Mouse (Mus musculus) layer of hippocampus, postnatal 25 days (tissue): ENCODE measurements around the gene Cdk5rap2. TPM values are rescaled to one million over a fixed set of nuclear protein-coding genes. Genes with fewer than 3 reads are reported as not detected.
A peak's percentile ranks its signal among the peaks of the same experiment; 100 is the strongest.

Experiments
- DNase-seq, 2 experiments: peaks; one replicate each; pipeline ENCODE4 v3.0.0; 2022; ENCODE audit warnings: mixed read lengths in 2 of 2, low spot score in 1 of 2; ENCODE audit errors: extremely low spot score in 1 of 2
- total RNA-seq, 2 experiments: library from RNA; stranded (reverse); gene quantifications; 2 replicates each; pipeline ENCODE4 v1.2.3; 2021

The Cdk5rap2 gene
- total RNA-seq, 2 experiments from 2014 or later: 8.5 to 9.9 TPM

DNA sequence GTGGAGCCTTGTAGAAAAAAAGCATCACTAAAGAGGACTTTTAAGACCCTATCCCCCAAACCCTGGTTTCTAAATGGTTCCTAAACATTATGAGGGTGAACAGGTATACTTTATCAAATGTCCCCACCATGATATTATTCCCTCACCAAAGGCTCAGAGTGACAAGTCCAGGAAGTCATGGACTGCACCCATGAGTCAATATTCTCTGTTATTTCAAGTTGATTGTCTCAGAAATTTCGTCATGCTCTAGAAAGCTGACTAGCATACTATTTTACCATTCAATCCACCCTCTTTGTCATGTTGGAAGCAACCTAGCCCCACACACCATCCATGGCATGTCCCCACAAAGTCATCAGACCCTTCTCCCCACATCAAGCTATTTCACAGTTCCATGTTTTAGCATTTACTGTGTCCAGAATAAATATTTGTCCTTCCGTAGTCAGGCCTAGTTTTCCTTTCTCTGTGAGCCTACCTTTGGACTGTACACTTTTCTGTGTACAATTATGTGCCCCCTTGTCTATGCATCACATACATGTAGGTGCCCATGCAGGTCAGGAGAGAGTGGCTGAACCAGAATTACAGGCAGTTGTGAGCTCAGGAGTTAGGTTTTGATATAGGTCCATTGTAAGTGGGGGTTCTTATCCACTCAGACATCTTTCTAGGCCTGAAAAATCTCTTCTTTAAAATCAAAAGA lies 142.9 kb downstream of the Cdk5rap2 start:
- DNase-seq: no peak

DNA sequence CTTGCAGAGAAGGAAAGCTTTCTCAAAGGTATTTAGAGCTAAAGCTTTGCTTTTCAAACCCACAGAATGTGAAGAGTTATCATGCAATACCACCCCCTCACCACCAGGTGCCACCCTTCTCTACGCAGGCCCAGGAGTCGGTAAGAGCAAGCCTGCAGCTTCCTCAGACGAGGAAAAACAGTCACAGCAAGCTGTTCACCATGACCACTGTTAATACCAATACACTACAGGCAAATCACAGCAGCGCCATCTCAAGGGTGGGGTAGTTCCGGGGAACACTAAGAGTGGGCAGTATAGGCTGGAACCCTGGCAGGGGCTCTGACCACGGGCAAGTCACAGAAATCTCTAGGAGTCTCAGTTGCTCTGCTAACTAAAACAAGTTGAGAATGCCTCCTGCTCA lies 145.0 kb downstream of the Cdk5rap2 start:
- peak in 1 of 2 experiments; percentile 62 for DNase-seq

DNA sequence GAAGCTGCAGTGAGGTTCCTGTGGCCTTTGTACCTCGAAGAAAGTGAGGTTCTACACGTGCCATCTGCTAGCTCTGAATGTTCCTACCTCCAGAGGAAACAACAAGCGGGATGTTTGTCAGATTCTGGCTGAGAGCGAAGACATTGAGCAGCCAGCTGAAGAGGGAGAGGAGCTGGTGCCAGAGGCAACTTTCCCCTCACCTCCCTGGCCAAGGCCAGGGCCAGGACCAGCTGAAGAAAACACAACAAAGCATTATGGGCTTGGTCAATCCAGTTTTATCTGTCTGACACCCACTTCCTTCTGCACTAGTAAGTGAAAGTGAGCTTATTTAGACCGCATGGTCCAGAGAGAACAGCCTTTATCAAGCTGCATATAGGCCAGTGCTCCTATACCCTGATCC lies 147.4 kb downstream of the Cdk5rap2 start:
- DNase-seq: no peak

DNA sequence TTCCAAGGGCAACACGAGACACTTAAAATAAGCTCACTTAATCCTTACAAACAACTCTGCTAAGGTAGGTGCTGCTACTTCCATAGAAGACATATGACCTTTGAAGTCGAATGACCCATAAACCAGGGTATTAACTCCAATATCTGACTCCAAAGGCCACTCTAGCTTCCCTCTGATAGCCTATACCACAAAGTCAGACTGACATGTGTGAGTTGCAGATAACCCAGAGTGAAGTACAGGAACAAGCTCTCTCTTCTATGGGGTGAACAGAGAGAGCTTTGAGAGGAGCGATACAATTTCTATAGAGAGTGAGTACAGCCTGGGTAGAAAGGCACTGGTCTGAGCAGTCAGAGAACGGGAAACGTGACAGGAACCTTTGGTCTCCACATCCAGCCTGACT lies 148.9 kb downstream of the Cdk5rap2 start:
- DNase-seq: no peak

DNA sequence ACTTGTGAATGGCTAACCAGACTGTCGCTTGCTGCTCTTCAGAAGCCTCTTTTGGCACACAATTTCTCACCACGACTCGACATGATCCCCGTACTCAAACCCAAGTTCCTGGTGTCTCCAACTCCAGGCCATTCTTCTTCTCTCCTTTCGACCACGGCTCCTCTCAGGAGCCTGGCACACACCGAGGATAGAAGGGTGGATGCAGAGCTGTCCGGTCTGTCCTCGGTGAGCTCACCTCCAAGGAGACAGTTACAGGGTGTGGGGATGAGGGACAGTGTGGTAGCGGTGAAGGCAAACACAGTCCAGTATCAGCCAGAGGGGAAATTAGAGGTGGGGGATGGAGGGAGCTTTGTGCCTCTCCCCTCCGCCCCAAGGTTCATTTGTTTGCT lies 149.8 kb downstream of the Cdk5rap2 start:
- DNase-seq: no peak

DNA sequence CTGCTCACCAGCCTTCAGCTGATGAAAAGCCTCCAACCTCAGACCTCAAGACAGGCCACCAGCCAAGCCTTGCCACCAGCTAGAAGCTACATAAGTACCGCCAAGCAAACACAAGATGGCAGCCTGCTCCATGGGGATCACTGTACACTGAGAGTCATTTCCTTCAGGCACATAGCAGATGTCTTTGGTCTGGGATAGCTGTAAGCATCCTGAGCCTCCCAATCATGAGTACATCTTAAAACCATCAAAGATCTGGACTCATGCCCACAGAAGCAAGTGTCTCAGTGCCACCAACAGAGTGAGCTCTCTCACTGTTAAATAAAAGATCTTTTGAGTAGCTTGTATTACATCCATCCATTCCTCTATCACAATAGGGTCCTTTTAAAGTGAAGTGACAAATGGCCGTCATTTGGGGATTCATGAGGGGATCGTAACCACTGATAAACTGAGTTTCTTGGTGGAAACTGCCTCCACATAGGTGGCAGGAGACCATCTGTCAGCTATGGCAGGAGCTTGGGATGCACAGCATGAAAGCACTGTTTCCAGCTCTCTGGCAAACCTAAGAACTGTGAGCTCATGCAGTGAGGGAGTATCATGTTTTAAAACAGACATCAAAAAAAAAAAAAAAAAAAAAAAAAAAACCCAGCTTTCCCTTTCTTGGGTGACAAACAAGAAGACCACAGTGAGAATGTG lies 150.4 kb downstream of the Cdk5rap2 start:
- DNase-seq: peak in 1 of 2 experiments; percentile 24

DNA sequence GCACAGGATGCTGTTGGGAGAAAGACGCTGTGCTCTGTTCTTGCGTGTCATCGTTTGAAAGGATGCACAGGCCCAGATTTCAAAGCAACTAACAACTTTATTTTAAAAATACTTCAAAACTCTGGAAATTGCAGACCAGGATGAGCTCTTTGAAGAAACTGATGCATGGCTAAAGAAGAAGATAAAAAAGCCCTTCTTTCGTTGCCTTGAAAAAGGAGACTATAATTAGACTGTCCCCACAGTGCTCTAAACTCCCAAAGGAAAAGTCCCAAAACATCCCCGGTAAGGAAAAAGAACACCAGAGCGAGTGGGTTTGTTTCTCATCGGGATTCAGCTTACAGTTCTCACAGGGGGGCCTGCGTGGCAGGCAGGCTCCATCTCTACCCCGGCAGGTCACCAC lies 151.4 kb downstream of the Cdk5rap2 start:
- no peak for DNase-seq

DNA sequence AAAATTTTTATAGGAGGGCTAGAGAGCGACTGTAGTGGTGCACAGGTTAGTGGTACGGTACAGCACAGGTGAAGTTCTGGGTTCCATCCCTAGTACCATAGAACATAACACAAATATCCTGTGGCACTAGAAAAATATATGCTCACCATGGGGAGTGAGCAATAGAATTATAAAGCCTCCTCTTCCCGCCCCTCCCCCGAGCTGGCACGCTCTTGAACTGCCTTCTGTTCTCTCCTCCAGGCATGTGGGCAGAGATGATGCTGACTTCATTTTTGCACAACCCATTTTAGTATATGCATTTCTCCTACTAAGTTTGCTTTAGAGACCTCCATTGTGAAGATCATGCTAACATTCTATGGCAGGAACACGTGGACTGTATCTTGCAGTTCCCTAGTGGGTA lies 152.0 kb downstream of the Cdk5rap2 start:
- DNase-seq: peak in 1 of 2 experiments; percentile 69

DNA sequence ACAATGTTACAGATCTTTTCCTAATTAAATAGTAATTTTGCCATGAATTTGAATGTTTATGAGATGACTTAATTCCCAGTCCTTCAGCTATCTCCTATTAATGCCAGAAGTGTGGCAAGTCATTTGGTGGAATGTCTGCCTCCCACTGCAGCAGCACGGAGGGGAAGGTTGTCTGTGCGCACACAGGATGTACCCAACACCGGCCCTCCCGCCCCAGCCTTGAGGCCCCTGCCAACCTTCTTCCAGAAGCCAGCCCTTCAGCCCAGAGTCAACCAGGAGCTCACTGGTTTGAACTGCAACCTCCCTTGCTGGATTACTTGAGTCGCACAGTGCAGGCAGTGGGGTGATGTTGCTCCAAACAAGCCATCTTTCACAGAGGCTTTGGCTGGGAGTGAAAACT lies 158.5 kb downstream of the Cdk5rap2 start:
- DNase-seq: no peak

DNA sequence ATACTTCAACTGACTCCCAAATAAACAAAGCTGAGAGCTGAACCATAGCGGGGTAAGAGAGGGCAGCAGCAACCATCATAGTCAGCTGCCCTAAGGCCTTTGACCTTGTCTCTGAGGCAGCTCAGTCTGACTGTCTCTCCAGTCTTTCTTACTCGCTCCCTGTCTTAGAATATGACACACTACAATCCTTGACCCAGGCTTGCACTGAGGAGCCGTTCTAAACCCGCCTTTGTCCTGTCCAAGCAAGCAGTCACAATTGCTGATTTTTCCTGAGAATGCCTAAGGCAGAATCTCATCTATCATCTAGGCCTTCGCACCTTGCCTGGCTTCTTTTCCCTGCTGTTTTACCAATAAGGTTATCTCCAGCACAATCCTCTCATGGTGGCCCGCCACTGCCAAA lies 164.5 kb downstream of the Cdk5rap2 start:
- no peak for DNase-seq

DNA sequence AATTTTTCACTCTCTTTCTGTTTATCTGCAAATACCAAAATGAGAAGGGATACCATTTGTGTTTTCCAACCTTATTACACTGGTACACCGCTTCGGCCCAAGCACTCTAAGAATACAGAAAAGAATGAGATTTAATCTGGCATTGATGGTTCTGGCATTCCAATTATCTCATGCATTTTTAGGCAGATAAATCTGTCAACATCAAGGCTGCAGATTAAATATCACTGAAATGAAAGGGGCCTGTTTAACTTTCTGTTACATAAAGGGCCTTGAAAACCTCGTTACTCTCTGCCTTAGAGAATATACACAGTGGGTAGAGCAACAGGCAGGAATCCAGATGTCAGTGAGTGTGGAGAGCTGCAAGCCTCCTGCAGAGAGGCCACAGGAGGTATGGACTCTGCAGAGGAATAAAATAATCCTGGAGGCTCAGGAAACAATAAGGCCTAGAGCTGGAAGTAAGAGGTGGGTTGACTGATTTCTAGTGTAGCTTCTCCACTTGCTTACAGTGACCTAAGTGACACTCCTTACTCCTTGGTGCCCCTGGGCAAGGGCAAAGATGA lies 166.6 kb downstream of the Cdk5rap2 start:
- no peak for DNase-seq

DNA sequence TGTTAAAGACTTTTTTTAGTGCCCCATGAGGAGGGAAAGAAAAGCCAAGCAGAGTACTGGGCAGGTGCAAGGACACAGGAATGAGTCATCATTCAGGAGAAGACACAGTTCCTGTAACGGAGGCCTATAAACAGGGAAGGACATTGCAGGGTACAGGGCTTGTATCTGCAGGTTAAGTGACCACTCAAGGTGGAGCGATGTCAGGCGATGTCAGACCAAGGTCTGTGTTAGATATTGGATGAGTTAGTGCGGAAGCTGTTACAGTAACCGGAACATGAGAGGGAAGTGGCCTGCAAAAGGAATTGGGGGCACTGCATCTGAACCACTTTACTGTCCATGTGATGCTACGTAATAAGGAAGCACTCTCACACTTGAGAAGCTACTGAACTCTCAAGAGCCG lies 170.5 kb downstream of the Cdk5rap2 start:
- no peak for DNase-seq

DNA sequence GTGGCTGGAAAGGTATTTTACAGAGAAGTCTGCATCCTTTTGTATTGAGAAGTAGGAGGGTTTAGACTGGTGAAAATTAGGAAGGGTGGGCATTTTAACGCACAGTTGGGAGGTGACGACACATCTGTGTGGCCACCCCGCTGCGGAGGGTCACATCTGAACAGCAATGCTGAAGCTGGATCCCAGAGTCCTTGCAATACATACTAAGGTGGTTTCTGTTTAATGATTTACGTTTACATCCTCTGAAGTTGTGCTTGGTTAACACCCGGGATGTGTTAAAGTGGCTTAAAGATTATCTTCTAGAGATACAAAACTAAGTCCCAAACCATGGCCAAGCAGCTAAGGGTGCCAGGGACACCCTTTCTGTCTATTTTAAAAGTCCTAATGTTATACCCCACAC lies 171.4 kb downstream of the Cdk5rap2 start:
- DNase-seq: no peak

DNA sequence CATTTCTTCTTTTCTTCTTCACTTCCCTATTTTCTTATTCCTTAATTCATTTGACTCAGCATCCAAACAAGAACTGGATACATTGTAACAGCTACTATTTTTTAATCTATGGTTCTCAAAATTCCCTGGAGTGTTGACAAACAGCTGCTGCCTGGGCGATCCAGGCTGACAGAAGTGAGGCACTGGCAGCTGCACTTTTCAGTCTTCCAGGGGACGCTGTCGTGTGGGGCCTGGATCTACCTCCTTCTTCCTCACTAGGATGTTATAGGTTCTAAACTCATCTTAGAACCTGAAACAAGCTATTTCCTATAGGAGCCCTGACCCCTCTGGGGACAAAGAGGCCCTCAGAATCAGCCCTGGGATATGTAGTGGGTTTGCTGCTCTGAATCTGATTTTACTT lies 177.9 kb downstream of the Cdk5rap2 start:
- DNase-seq: no peak

DNA sequence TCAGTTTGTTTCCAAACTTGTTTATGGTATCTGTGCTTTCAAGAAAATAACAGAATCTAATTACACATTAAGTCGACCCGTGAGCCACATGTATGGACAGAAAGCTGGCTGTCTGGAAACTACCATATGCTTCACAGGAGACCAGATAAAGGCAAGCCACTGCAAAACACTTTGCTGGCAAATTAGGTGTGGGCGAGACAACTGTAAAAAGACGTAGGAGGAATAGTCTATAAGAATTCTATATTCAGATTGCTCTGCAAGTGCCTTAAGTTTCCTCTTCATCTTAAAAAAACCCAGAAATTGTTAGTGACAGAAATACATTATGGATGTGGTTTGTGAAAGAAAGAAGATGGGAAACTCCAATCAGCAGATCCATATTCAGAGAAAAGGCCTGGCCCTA lies 180.4 kb downstream of the Cdk5rap2 start:
- DNase-seq: no peak

DNA sequence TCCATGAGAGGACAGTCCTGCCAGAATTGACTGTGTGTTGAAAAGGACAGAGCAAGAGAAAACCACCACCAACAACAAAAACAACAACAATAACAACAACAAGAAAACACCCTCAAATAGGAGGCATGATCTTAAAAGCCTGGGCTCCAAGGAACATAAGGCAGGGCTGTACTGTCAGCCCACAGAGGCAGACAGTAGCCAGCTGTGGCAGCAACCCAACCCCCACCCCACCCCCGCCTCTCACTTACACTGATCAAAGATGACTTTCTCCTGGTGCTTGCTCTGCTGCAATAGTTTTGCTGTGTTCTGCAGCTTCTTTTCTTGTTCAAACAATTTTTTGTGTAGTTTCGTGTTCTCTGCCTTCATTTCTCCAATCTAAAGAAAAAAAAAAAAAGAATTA lies 181.9 kb downstream of the Cdk5rap2 start:
- no peak for DNase-seq

DNA sequence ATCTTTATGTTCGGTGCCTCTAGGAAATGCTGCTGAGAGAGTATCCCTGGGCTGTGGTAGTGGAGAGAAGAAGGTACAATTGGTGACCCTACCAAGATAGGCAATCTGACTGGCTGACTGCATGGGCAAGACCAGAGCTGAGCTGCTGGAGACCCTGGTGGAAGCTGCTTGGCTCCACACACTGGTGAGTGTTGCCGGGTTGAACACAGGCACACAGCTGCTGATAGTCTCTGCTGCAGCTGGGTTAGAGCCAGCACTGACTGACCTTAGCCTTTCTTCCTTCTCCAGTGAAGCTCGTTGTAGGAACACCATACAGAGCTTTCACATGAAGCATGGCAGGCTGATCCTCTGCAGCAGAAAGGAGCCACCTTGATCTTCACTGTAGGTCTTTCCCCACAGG lies 182.6 kb downstream of the Cdk5rap2 start:
- no peak for DNase-seq

DNA sequence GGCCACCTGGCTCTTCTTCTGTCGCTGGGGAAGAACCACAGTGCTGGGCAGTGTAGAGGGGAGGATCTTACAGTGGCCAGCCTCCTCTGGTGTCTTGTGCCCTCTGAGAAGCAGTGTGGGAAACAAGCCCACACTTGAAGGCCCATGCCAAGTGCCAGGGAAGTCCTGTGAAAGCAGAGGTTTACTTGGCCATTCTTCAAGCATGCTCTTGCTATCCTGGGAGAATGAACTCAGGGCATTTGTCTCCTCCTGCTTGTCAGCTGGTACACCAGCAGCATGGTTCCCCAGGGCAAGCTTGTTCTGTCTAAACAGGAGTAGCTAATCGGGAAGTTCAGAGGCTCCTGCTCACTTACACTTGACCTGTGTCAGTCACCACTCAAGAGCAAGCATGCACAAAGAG lies 185.7 kb downstream of the Cdk5rap2 start:
- no peak for DNase-seq

DNA sequence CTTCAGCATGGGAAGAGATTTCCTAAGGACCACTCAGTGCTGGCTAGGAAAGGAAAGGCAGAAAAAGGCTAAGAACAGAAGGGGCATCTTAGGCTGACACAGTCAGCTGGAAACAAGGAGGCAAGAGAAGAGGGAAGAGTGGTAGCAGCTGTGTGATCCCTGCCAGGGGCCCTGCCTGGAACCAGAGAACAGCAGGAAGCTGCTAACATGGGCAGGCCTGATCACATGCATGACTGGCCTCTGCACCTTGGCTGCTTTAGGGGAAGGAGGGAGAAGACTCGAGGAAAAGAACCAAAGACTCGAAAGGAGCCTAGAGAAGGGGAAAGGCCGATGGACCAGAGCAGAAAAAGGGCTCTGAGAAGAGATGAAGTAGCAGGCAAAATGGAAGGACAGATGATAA lies 188.4 kb downstream of the Cdk5rap2 start:
- no peak for DNase-seq

DNA sequence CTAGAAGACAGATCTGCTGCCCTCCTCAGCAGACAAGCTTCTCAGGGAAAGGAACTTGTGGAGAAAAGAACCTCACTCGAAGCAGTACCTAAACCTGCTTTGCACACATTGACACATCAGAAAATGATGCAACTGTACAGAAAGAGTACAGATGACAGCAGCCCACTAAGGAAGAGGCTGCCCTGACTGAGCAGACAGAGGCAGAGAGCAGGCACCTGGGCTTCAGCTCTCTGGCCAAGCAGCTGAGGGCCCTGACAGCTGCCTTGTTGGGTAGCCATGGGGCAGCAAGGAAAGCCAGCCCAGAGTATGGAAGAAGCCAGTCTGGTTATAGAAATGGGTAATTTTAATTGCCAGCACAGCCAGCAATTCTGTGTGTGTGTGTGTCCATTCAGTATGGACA lies 188.9 kb downstream of the Cdk5rap2 start:
- no peak for DNase-seq

DNA sequence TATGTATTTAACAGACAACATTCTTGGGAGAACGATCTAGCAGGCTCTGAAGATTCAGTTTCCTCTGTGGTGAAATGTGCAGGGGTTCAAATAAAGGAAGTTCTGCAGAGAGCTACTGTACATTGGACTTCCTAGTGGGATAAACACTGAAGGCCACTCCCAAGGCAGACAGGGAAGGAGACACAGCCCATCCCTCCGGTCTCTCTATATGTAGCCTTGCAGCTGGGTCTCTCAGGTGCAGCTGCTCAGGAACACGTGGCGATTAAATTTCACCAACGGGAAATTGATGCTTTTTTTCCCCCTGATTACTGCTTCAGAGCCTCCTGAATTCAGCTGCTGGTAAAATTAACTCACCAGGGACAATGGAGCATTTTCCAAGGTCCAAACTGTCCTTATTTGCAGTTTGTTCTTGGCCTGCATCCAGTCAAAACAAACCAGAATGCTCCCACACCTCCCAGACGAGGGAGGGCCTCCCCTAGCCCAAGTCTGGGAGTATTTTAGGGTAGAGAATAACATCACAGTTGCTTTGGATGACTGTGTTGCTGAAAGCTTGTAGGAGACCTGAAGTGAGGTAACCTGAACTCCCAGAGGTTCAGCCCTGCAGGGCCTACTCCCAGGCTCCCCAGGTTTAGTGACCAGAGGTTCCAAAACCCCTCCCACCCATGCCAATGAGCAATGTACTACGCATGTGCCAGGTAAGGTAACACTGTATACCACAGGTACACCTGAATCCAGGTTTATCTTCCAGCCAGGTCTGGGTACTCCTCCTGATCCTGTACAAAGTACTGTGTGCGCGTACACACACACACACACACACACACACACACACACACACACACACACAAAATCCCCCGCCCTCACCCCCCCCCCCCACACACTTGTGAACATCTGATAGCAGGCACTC lies 189.7 kb downstream of the Cdk5rap2 start:
- no peak for DNase-seq
